Mouse (Mus musculus) liver, embryonic 11.5 days (tissue): ENCODE results near the gene Cdca4. TPM values are rescaled to one million over a fixed set of nuclear protein-coding genes. Genes with fewer than 3 reads are reported as not detected.

Source experiments
- ATAC-seq: fragments of 200-750 bp; cut with Nextera tagmentation; replicated peaks from 2 replicates; pipeline ENCODE4 v1.8.0; 2017; ENCODE audit warnings: moderate number of reproducible peaks, mild to moderate bottlenecking, moderate TSS enrichment, moderate library complexity; ENCODE audit not compliant: low FRiP score
- DNase-seq: peaks from one replicate; pipeline ENCODE4 v3.0.0-alpha.2; 2017; ENCODE audit warnings: low spot score
- H3K27ac ChIP-seq: fragments of 300-500 bp; sonication (generic); 2 replicates; pipeline ENCODE4 v1.5.1; 2014; ENCODE audit warnings: mild to moderate bottlenecking, low read depth, low read length, control low read depth
- H3K27me3 ChIP-seq: fragments of 300-500 bp; sonication (generic); replicated peaks from 2 replicates; pipeline ENCODE4 v1.6.1; 2014; ENCODE audit warnings: low read length, mixed read lengths; ENCODE audit not compliant: control insufficient read depth, insufficient read depth
- H3K36me3 ChIP-seq: fragments of 300-500 bp; sonication (generic); 2 replicates; pipeline ENCODE4 v1.6.1; 2014; ENCODE audit warnings: mild to moderate bottlenecking, low read length, moderate library complexity, mixed read lengths; ENCODE audit not compliant: control insufficient read depth, insufficient read depth
- H3K4me1 ChIP-seq: fragments of 300-500 bp; sonication (generic); replicated peaks from 2 replicates; pipeline ENCODE4 v1.6.1; 2014; ENCODE audit warnings: low read length, mixed read lengths; ENCODE audit not compliant: control insufficient read depth, insufficient read depth
- H3K4me2 ChIP-seq: fragments of 300-500 bp; sonication (generic); 2 replicates; pipeline ENCODE4 v1.6.1; 2014; ENCODE audit warnings: mild to moderate bottlenecking, control low read depth, moderate library complexity
- H3K4me3 ChIP-seq: fragments of 300-500 bp; sonication (generic); 2 replicates; pipeline ENCODE4 v1.5.1; 2014; ENCODE audit warnings: low read depth, low read length, control low read depth
- H3K9ac ChIP-seq: fragments of 300-500 bp; sonication (generic); 2 replicates; pipeline ENCODE4 v1.6.1; 2014; ENCODE audit warnings: low read depth, low read length, control low read depth
- H3K9me3 ChIP-seq: fragments of 300-500 bp; sonication (generic); 2 replicates; pipeline ENCODE4 v1.6.1; 2016; ENCODE audit warnings: low read length, inconsistent platforms, mixed read lengths; ENCODE audit not compliant: control insufficient read depth
- WGBS: fragments of 180-500 bp; shearing (Covaris S2); extraction: QIAGEN DNeasy Blood & Tissue Kit; methylation state at CpG from one replicate; pipeline ENCODE4 v1.1.7; 2014; 5-methylcytosine and 5-hydroxymethylcytosine counted together
- polyA plus RNA-seq: library from polyadenylated mRNA; unstranded; fragments of >200 nt; fragmentation: Nextera tagmentation; extraction: Ambion mirVana; gene quantifications from 2 replicates; pipeline ENCODE4 v1.2.1, GENCODE M21; 2014

Gene Cdca4
- polyA plus RNA-seq, 1 experiment from 2014 or later, result 111 TPM

DNA sequence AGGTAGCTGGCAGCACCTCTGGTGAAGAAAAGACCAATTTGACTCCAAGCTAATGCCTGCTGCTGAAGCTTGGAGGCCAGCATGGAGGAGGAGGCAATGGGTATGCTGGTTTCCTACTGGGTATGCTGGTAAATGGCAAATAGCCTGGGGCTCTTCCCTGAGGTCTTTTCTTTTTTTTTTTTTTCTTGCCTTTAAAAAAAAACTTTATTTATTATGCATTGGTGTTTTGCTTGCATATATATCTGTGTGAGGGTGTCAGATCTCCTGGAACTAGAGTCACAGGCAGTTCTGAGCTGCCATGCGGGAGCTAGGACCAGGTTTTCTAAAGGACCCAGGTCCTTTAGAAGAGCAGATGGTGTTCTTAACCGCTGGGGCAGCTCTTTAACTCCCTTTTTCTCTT lies 42.0 kb upstream of the Cdca4 start:
- Histone ChIP-seq H3K9me3 (no peaks in the 10 kb centered on the region), H3K4me1 (peaks cover 17% of the 10 kb centered on the region), H3K9ac (no peak overlapping the region), H3K4me3 (no peak overlapping the region), H3K36me3 (no peaks in the 10 kb centered on the region), H3K27ac (no peak overlapping the region), H3K27me3 (peaks cover 49% of the 10 kb centered on the region), H3K4me2 (no peak overlapping the region)
- DNase-seq (no peak), ATAC-seq (no peak)
- 77% methylated on average over 2 of the region's 2 CpGs for WGBS

DNA sequence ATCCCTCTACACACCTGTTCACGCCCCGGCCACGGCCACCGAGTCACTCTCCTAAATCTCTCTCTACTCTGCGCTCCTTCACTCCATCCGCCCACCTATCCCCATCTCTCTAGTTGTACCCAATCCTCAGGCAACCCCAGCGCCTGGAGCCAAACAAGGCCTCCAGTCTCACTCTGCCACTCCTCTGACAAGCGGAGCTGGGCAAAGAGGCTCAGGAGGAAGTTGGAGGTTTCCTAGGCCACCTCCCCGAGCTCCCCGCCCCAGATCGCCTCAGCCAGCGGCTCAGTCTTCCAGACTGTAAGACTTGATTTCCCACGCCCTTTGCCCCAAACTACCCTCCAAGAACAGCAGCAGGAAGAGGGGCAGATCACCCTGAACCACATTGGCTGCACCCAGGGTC lies 41.6 kb upstream of the Cdca4 start:
- H3K27ac ChIP-seq, result no peak overlapping the region
- ATAC-seq (no peak), DNase-seq (no peak)
- whole genome bisulfite sequencing, result 33% methylated on average over 13 of the region's 13 CpGs
- H3K4me2 ChIP-seq, result no peak overlapping the region
- H3K36me3 ChIP-seq, result no peaks in the 10 kb centered on the region
- peaks cover 44% of the 10 kb centered on the region for H3K27me3 ChIP-seq
- peaks cover 14% of the 10 kb centered on the region for H3K4me1 ChIP-seq
- no peak overlapping the region for H3K4me3 ChIP-seq
- H3K9me3 ChIP-seq, result no peaks in the 10 kb centered on the region
- no peak overlapping the region for H3K9ac ChIP-seq

DNA sequence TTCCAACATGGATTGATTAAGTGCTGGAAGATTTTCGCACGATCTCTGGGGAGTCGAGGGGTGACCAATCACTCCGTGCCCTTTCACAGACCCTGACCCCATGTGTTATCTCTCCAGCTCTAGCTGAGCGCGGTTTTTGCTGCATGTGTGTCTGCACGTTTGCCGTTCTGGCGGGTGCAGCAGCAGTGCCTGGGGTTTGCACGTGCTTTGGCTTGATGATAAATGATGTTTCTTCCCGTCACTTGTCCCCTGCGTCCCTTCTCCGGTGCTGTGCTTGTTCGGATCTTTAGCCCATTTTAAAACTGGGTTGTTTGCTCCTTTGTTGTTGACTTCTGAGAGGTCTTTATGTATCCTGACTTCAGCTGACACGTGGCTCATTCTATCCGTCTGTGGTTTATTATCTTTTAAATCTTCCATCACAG lies 40.6 kb upstream of the Cdca4 start:
- no peaks in the 10 kb centered on the region for H3K36me3 ChIP-seq
- no peak overlapping the region for H3K4me3 ChIP-seq
- peak overlapping the region; percentile 30; the same call in 1 of the 2 replicates for H3K4me2 ChIP-seq
- H3K9ac ChIP-seq, result no peak overlapping the region
- H3K4me1 ChIP-seq, result peaks cover 14% of the 10 kb centered on the region
- no peak overlapping the region for H3K27ac ChIP-seq
- H3K9me3 ChIP-seq, result no peaks in the 10 kb centered on the region
- ATAC-seq (no peak), DNase-seq (no peak)
- H3K27me3 ChIP-seq, result peaks cover 35% of the 10 kb centered on the region
- 4% methylated on average over 16 of the region's 16 CpGs for WGBS

DNA sequence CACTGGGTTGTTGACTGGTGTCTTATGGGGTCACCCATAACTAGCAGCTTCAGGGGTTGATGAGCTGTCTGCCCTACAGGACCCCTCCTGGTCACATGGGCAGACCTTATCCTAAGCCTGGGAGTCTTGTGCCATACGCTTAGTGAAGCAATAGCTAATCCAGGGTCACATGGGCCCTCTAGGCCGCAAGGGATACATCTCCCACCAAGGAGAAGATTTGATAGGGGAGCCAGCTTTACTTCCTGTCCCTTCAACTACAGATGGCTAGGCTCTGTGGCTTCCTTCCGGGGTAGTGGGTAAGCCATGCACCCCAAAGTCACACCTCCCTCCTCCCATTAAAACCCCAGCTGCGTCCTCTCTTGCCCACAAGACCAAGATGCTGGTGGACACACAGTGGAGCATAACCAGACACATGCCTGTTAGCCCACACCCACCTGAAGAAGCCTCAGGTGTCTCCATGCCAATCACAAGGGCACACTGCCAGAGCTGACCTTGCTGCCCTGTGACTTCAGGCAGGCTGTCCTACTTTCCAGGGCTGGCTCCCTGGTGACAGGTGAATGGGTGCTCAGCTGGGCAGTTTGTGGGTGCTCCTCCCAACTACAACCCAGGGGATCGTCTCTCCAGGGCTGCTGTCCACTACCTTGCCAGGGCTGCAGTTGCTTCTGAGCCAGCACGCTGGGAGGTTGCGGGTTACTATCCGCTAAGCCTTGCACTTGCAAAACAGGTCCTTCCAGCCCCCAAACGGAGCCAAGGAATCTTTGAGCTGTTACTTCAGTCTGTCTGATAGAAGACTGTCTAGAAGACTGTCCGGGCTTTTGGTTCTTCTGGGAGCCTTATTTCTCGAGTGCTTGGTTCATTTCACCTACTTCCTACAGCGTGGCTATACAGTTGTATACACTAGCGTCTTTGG lies 39.2 kb upstream of the Cdca4 start, which contains the start of gene Gpr132:
Gpr132 (minus strand) TSS at position 51 of the 910 bp plus-strand sequence.
- ATAC-seq (no peak), DNase-seq (no peak)
- Histone ChIP-seq H3K27ac (no peak within 1 kb of the TSS), H3K4me3 (no peak within 1 kb of the TSS), H3K27me3 (peaks cover 21% of the 10 kb centered on the region), H3K4me1 (peaks cover 12% of the 10 kb centered on the region), H3K36me3 (no peaks in the 10 kb centered on the region), H3K9me3 (no peaks in the 10 kb centered on the region), H3K9ac (no peak within 1 kb of the TSS), H3K4me2 (no peak within 1 kb of the TSS)
- 57% methylated on average over 13 of the region's 13 CpGs for WGBS

DNA sequence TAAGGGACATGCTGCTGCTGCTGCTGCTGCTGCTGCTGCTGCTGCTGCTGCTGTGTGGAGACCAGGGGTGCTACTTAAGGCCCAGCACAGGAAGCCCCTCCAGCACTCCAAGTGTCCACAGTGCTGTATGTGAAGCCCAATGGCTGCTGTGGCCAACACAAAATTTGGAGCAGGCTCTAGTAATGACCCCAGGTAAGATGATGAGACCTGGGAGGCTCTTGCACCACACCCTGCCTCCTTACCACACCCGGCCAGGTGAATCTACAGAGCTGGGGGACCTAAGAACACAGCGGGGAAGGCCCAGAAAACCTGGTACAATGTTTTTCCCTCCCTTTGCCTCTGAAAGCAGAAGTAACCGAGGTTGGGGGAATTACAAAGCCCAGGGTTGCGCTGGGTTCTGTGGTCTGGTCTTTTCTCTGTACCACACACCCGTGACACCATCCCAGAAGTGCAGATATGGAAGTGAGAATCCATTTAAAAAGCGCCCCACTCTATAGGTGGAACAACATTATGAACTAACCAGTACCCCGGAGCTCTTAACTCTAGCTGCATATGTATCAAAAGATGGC lies 38.0 kb upstream of the Cdca4 start:
- Histone ChIP-seq H3K4me1 (peaks cover 12% of the 10 kb centered on the region), H3K9ac (no peak overlapping the region), H3K36me3 (no peaks in the 10 kb centered on the region), H3K27ac (no peak overlapping the region), H3K9me3 (no peaks in the 10 kb centered on the region), H3K4me2 (no peak overlapping the region), H3K27me3 (peaks cover 13% of the 10 kb centered on the region), H3K4me3 (no peak overlapping the region)
- 64% methylated on average over 7 of the region's 7 CpGs for WGBS
- ATAC-seq (no peak), DNase-seq (no peak)

DNA sequence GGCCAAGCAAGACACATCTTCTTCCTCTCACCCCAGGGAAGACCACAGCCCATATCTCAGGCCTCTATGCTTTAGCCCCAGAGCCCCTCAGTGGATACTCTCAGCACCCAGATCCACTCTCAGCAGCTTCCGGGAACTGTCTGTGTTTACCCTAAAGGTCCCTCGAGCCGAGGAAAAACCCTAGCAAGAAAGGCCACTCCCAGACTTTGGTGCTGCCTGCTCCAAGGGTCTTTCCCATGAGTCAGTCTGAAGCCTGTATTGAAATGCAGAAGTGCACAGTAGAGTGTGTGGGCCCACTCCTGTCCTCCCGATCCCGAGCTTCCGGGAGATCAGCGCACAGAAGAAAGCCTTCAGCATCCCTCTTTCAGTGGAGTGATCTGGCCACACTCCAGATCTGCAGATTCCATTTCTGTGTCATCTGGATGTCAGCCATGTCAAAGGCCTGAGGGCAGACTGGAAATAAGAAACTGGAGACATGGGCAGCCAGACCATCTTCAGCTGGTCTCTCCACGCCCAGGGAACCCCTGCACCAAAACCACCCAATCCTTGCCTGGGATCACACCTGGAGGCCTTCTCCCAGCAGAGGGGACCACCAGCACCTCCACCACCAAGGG lies 37.4 kb upstream of the Cdca4 start:
- ATAC-seq, result no peak
- DNase-seq, result no peak
- WGBS, result 77% methylated on average over 8 of the region's 8 CpGs
- Histone ChIP-seq H3K27ac (no peak overlapping the region), H3K4me2 (no peak overlapping the region), H3K4me3 (no peak overlapping the region), H3K27me3 (peaks cover 12% of the 10 kb centered on the region), H3K4me1 (peaks cover 12% of the 10 kb centered on the region), H3K36me3 (no peaks in the 10 kb centered on the region), H3K9me3 (no peaks in the 10 kb centered on the region), H3K9ac (no peak overlapping the region)

DNA sequence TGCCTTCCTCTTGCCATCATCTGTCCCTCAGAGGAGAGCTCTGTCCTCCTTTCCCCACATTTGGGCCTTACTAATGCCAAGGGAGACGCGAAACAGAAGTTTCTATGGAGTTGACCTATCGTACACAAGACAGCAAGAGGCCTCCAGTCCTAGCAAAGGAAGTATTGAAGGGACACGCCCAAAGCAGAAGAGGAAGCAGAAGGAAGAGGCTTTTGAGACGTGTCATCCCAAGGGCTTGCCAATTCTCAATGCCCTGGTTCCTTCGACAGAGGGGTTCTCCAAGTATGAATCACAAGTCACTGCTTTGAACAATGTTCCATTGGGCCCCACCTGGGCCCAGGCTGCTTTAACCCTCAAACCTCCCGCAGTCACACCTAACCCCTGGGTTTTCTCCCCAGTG lies 35.6 kb upstream of the Cdca4 start:
- H3K9ac ChIP-seq, result no peak overlapping the region
- WGBS, result 59% methylated on average over 7 of the region's 7 CpGs
- H3K27me3 ChIP-seq, result peaks cover 4% of the 10 kb centered on the region; the same call in 1 of the 2 replicates
- H3K36me3 ChIP-seq, result no peaks in the 10 kb centered on the region
- no peak overlapping the region for H3K27ac ChIP-seq
- no peaks in the 10 kb centered on the region for H3K9me3 ChIP-seq
- H3K4me1 ChIP-seq, result peaks cover 3% of the 10 kb centered on the region
- H3K4me3 ChIP-seq, result no peak overlapping the region
- ATAC-seq (no peak), DNase-seq (no peak)
- H3K4me2 ChIP-seq, result no peak overlapping the region

DNA sequence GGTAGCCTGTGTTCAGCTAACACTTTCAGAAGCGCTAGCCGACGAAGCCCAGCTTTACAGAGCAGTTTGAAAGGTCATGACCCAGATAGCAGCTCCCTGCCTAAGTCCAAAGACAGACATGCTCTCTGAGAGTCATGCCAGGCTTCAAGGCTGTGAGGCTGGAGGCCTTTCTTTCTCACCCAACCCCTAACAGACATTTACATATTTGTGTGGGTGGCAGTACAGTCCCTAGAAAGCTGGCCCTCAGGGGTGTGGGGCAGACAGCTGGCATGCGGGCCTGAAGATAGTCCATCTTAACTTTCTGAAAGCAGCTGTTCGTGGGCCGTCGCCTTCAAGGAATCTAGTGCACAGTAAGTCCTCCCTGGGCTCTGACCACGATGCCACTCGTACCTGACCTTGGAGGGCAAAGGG lies 32.7 kb upstream of the Cdca4 start:
- DNase-seq (no peak), ATAC-seq (no peak)
- Histone ChIP-seq H3K4me2 (no peak overlapping the region), H3K36me3 (no peaks in the 10 kb centered on the region), H3K9ac (no peak overlapping the region), H3K4me1 (no peaks in the 10 kb centered on the region), H3K27ac (no peak overlapping the region), H3K9me3 (no peaks in the 10 kb centered on the region), H3K4me3 (no peak overlapping the region), H3K27me3 (no peaks in the 10 kb centered on the region)
- 66% methylated on average over 9 of the region's 9 CpGs for WGBS
